Mouse (Mus musculus): ENCODE measurements around the gene Mfap4.

Mfap4 gene

GRCm38 (mm10) chr11:61518871-61519270 is 33.6 kb downstream of the Mfap4 start:
- no peak for DNase-seq (ENCODE audit: low spot score)

- no peak for DNase-seq (ENCODE audit: low spot score)
Measured at GRCm38 (mm10) chr11:61519484-61520107, 34.4 kb downstream of the Mfap4 start.

GRCm38 (mm10) chr11:61526872-61527271 is 41.6 kb downstream of the Mfap4 start:
- no peak for DNase-seq (ENCODE audit: low spot score)

- no peak for DNase-seq (ENCODE audit: low spot score)
Measured at GRCm38 (mm10) chr11:61529268-61529713, 44.1 kb downstream of the Mfap4 start.

- no peak for DNase-seq (ENCODE audit: low spot score)
Measured at GRCm38 (mm10) chr11:61532820-61533219, 47.6 kb downstream of the Mfap4 start.

- DNase-seq (ENCODE audit: low spot score), result no peak
Measured at GRCm38 (mm10) chr11:61533571-61533970, 48.3 kb downstream of the Mfap4 start.

GRCm38 (mm10) chr11:61535530-61535929 is 50.3 kb downstream of the Mfap4 start:
- DNase-seq (ENCODE audit: low spot score), result no peak

- no peak for DNase-seq (ENCODE audit: low spot score)
Measured at GRCm38 (mm10) chr11:61536952-61537351, 51.7 kb downstream of the Mfap4 start.

GRCm38 (mm10) chr11:61537362-61537761 is 52.1 kb downstream of the Mfap4 start:
- DNase-seq (ENCODE audit: low spot score), result no peak
